Mouse (Mus musculus): ENCODE results near the gene 2010300C02Rik. TPM values are rescaled to one million over a fixed set of nuclear protein-coding genes. Genes with fewer than 3 reads are reported as not detected.
A peak's percentile ranks its signal among the peaks of the same experiment; 100 is the strongest.

The 2010300C02Rik gene
- total RNA-seq, 2 experiments from 2014 or later, result 4.6 to 6.1 TPM

GRCm38 (mm10) chr1:37711596-37712356, 8.1 kb downstream of the 2010300C02Rik start:
- no peak for DNase-seq (ENCODE audit: low spot score in 2 of 2)

- DNase-seq (ENCODE audit: low spot score in 2 of 2), result no peak
Observed at GRCm38 (mm10) chr1:37711082-37711481, 8.8 kb downstream of the 2010300C02Rik start.

DNA sequence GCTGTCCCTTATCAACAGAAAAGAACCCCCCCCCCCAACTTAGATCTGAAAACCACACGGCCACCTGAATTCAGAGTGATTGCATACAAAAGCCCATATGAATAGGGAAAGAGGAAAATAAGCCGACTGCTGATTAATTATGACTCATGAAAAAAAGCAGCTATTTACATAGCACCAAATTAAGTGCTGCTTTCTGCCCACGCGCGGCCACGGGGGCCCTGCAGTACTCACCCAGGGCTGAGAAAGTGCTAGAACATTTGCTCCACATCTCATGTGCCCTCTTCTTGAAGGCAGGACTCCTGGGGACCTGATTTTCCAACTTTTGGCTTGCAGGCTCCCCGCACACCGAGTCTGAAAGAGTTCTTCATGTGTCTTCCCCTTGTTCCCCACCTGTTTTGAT, 10.1 kb downstream of the 2010300C02Rik start:
- DNase-seq (ENCODE audit: low spot score in 2 of 2), result no peak

DNA sequence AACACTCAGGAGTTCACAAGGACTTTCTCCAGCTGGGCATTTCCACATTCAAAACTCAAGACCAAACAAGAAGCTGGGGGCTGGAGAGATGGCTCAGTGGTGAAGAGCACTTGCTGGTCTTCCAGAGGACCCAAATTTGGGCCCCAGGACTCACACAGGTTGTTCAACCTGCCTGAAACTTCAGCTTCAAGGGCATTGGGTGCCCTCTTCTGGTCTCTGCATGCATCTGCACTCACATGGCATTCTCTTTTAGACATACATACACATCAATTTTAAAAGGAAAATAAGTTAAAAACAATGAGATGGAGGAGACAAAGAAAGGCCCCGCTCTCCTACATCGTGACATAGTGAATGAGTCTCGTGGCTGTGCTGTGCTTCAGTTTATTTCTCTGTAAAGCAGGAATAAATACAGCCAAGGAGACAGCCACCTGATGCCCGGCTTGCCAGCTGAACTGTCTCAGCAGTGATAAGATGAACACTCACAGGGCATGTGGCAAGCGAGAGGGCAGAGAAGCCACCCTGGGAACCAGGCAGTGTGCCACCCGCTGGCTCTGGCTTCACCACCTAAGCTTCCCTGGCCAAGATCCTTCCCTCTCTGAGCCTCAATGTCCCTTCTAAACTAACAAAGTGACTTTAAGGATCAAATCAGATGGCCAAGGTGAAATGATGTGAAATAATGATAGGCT, 11.5 kb downstream of the 2010300C02Rik start:
- DNase-seq (ENCODE audit: low spot score in 2 of 2), result no peak

- no peak for DNase-seq (ENCODE audit: low spot score in 2 of 2)
Observed at GRCm38 (mm10) chr1:37702326-37702725, 17.6 kb downstream of the 2010300C02Rik start.

DNA sequence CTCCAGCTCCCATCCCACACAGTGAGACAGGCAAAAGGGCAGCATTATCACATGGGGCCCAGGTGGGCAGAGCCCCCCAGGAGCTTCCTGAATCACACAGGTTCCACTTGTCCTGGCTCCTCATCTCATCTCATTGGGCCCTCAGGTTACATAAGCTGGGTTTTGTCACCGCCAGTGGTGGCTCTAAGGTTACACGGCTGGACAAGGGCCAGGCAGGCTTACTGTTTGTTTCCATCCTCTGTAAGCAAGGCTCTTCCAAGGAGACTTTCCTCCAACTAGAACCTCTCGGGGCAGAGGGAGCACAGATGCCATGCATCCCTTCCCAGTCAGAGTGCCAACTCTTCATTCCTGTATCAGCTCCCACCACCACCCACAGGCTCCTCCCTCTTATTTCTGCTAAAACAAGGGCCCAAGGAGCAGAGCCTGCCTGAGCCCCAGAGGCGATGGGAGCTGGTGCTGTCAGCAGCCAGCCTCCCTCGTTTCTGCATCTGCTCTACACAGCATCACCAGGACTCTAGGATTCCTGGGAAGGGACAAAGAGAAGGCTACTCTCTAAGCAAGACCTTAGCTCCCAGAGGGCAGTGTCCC, 20.9 kb downstream of the 2010300C02Rik start:
- no peak for DNase-seq (ENCODE audit: low spot score in 2 of 2)

GRCm38 (mm10) chr1:37698186-37698839, 21.6 kb downstream of the 2010300C02Rik start:
- DNase-seq (ENCODE audit: low spot score in 2 of 2), result no peak

- DNase-seq (ENCODE audit: low spot score in 2 of 2), result no peak
Observed at GRCm38 (mm10) chr1:37696918-37697317, 23.0 kb downstream of the 2010300C02Rik start.

GRCm38 (mm10) chr1:37695732-37696131, 24.2 kb downstream of the 2010300C02Rik start:
- no peak for DNase-seq (ENCODE audit: low spot score in 2 of 2)

DNA sequence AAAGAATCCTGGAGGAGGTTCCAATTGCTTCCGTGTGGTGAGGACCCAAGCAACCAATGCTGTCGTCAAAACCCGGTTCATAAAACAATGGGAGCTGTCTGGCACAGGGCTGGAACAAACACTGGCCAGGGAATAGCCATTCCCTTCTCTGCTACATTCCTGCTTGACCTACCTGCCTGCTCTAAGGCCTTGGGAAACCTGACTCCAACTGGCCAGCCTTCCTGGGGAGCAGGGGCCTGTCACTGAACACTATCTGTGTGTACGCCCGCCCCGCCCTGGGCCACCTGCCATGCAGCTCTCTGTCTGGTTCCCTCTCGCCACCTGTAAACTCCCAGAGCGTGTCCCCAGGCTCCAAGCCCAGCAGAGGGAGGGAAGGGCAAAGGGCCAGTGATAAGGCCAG, 25.5 kb downstream of the 2010300C02Rik start:
- DNase-seq (ENCODE audit: low spot score in 2 of 2), result no peak

- no peak for DNase-seq (ENCODE audit: low spot score in 2 of 2)
Observed at GRCm38 (mm10) chr1:37691179-37691578, 28.7 kb downstream of the 2010300C02Rik start.

GRCm38 (mm10) chr1:37690665-37691064, 29.2 kb downstream of the 2010300C02Rik start:
- DNase-seq (ENCODE audit: low spot score in 2 of 2), result no peak

DNA sequence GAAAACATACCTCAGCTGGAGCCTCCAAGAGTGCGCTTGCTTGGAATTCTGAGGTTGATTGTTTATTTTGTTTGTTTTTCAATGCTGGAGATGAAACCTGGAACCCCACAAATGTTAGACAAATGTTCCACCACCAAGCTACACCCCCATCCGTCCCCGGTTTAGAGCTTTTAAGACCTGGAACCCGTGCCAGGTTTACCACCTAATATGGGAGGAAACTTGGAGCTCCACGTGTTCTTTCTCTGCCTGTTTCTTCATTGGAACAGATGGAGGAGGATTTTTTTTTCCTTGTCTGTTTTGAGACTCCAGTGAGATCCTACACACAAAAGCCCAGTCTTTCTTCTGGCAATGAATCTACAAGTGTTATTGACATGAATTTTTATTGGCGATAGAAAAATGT, 30.2 kb downstream of the 2010300C02Rik start:
- no peak for DNase-seq (ENCODE audit: low spot score in 2 of 2)

DNA sequence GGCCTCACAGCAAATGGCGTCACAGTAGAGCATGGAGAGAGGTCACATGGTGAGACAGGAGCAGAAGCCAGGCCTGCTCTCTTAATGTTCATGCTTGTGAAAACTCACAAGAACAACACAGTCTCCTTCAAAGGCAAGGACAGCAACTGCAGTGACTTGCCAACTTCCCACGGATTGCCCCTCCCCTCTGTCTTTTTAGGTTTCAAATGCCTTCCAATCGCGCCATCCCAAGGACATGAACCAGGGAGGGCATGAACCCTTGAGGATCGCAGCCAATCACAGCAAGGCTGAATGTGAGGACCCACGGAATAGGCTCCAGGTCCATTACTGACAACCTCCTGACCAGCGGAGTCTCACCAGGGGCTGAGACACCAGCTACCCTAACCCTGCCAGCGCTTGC, 31.5 kb downstream of the 2010300C02Rik start:
- no peak for DNase-seq (ENCODE audit: low spot score in 2 of 2)

DNA sequence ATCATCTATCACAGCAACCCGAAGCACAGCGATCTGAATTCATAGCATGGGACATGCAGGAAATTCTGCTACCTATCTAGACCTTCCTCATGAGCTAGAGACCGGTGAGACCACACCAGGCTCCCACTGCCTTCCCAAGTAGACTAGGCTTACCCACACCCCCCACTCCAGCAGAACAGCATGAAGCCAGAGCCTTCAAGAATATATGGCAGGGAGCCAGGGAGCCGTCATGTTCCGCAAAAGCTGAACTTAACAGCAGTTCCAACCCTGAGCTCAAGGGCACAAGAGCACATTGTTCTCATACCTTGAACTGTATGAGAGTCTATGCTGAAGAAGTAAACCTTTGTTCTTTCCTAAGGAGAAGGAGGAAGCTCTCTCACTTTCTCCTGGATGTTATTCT, 32.4 kb downstream of the 2010300C02Rik start:
- no peak for DNase-seq (ENCODE audit: low spot score in 2 of 2)

DNA sequence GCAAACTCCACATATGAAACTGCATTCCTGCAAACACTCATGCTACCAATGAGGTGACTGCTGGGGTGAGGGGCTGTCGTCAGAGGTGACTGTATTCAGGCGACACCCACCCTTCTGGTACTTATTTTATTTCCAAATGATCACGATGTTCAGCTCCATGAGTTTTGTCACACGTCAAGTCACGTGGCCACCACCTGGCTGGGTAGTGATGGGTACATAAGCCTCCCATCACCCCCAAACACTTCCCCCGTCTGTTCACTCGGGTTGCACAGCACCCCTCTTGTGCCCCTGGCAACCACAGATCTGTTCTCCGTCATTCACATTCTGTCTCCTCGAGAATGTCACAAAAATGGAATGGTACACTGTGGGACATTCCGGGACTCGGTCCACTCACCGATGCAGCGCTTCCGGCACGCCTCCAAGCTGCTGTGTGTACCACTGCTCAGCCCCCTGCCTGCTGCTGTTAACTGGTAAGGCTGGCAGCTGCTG, 32.9 kb downstream of the 2010300C02Rik start:
- no peak for DNase-seq (ENCODE audit: low spot score in 2 of 2)

- peak; percentile 58 to 74 for DNase-seq (ENCODE audit: low spot score in 2 of 2)
Observed at GRCm38 (mm10) chr1:37678327-37679123, 41.4 kb downstream of the 2010300C02Rik start.

DNA sequence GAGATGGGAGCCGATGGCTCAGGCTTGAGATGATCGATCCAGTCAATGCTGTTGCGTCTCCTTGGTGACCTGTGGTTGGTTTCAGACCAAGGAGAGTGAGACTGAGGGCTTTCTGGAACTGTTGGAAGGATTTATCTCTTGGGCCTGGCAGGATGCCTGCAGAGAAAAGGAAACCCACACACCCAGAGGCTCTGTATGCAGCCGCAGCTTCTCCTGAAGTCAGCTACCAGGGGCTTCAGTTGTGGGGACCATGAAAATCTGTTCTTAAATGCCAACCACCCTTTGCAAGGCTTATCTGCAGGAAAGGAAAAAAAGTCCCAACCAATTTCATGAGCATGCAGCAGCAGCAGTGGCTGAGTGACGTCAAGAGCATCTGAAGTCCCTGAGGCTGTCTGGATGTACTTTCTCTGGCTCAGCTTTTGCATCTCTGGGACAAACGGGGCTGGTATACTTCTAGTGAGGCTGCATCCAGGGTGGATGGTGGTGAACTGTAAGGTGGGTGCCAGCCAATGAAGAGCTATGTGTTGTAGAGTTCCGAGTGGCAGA, 42.8 kb downstream of the 2010300C02Rik start:
- DNase-seq (ENCODE audit: low spot score in 2 of 2), result no peak

- DNase-seq (ENCODE audit: low spot score in 2 of 2), result no peak
Observed at GRCm38 (mm10) chr1:37675444-37675843, 44.4 kb downstream of the 2010300C02Rik start.

DNA sequence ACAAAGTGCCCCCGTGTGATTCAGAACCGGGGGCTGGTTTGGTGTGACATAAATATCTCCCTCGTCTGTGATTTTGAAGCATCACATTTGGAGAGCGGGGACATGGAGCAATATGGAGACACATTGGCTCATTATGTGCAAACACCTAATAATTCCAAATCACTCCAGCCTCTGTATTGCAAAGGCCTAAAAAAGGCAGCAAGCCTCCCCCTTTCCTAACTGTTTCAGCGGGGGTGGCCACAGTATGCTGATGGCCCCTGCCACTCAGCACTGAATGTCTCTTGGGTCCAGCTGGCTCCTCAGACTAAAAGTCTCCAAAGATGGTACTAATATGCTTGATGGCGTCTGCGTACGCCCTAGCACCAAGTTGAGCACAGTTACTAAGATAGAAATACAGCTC, 45.6 kb downstream of the 2010300C02Rik start:
- no peak for DNase-seq (ENCODE audit: low spot score in 2 of 2)
